Mouse (Mus musculus): Measurements from ENCODE around the gene Jazf1.

DNA sequence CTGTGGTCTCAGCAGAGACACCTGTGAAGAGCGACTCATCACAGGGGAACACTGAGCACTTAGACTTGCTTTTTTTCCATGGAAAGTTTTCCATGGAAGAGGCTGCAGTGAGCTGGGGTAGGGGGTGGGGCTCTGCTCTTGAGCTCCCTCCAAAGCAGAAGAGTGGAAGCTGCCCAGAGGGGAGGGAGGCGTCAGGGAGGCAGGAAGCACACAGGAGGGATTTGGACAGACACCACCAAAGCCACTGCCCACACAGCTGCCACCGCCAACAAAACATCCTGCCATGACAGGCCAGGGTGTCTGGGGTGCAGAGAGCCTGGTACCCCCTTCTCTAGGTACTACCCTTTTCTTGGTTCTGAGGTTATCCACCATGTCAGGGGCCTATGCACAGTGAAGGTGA is 293.1 kb downstream of the Jazf1 start:
- TF ChIP-seq CTCF (IDR thresholded peaks at IDR 0.05; ENCODE audit: low read depth), result no peak
- no peak for TF ChIP-seq EP300 (IDR thresholded peaks at IDR 0.05; ENCODE audit: low read depth)

Data from liver, postnatal 0 days (tissue).